Mouse (Mus musculus): ENCODE measurements around the gene Gas2l2.

DNA sequence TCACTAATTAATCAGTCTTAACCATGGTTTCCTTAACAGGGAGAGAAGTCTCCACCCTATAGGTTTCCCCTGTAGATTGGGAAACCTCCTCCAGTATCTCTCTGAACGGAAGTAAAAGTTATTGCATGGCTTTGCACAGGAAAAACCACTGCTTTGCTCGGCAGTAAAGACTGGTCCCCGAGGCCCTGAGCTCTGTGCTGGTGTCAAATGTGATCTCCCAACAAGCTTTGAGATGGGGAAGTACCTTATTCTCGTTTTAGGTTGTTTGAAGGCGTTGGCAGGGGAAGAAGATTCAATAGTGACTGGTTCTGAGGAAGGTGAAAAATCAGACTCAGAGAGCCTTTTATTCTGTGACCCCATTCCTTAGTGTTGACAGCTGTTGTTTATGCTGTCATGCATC, 30.5 kb downstream of the Gas2l2 start:
- TF ChIP-seq POLR2A (IDR thresholded peaks at IDR 0.05; ENCODE audit: borderline replicate concordance, extremely low read depth, low read depth, low read length) (no peak), CTCF (IDR thresholded peaks at IDR 0.05; ENCODE audit: insufficient read depth, low read length) (no peak)
